Mouse (Mus musculus) cerebellum, adult 2 months (tissue): ENCODE results near the gene Osbp2. TPM values are rescaled to one million over a fixed set of nuclear protein-coding genes. Genes with fewer than 3 reads are reported as not detected.

ENCODE experiments used
- DNase-seq, 2 experiments: peaks; one replicate each; pipeline ENCODE4 v3.0.0; 2021
- H3K27ac ChIP-seq: fragments of 200-500 bp; 2 replicates; pipeline ENCODE4 v1.5.1; 2012; ENCODE audit warnings: low read length, control low read depth, inconsistent platforms; ENCODE audit not compliant: insufficient read depth
- H3K27me3 ChIP-seq: fragments of 200-500 bp; 2 replicates; pipeline ENCODE4 v1.6.1; 2012; ENCODE audit warnings: inconsistent platforms, mild to moderate bottlenecking, low read length, moderate library complexity; ENCODE audit not compliant: control insufficient read depth, insufficient read depth
- H3K4me1 ChIP-seq: fragments of 200-500 bp; 2 replicates; pipeline ENCODE4 v1.6.1; 2011; ENCODE audit warnings: low read length; ENCODE audit not compliant: control insufficient read depth, insufficient read depth
- H3K4me3 ChIP-seq: fragments of 200-500 bp; replicated peaks from 2 replicates; pipeline ENCODE3; 2011; ENCODE audit warnings: mild to moderate bottlenecking, low read depth, low read length, control low read depth; ENCODE audit not compliant: insufficient read depth
- CTCF ChIP-seq: fragments of 200-500 bp; IDR thresholded peaks from 2 replicates; pipeline ENCODE4 v1.5.1; 2011; ENCODE audit warnings: low read depth, mild to moderate bottlenecking, control low read depth, low read length, moderate library complexity, borderline replicate concordance; ENCODE audit not compliant: insufficient read depth
- POLR2A ChIP-seq: fragments of 200-500 bp; IDR thresholded peaks from 2 replicates; pipeline ENCODE4 v1.6.1; 2011; ENCODE audit warnings: low read length, control low read depth, borderline replicate concordance; ENCODE audit not compliant: insufficient read depth
- WGBS: fragments of 180-500 bp; shearing (Covaris S2); methylation state at CpG from one replicate; pipeline ENCODE4 v1.1.7; 2018; 5-methylcytosine and 5-hydroxymethylcytosine counted together
- polyA plus RNA-seq: library from polyadenylated mRNA; depleted of rRNA; stranded (reverse); fragments of >200 nt; gene quantifications from 2 replicates; pipeline ENCODE4 v1.2.3, GENCODE M21; 2012

Osbp2 gene
- polyA plus RNA-seq, 1 experiment: 71.3 TPM

- Histone ChIP-seq H3K4me3 (no peak overlapping the region), H3K27me3 (no peaks in the 10 kb centered on the region), H3K4me1 (peaks cover 84% of the 10 kb centered on the region), H3K27ac (peak overlapping the region; percentile 42)
- TF ChIP-seq POLR2A: no peak
- no peak for TF ChIP-seq CTCF
- 13% methylated on average over 5 of the region's 5 CpGs for WGBS
- peak in 1 of 2 experiments; percentile 45 for DNase-seq
Measured at GRCm38 (mm10) chr11:3724726-3725125, 139.0 kb downstream of the Osbp2 start.

- WGBS: 9% methylated on average over 4 of the region's 4 CpGs
- peak; percentile 77 to 87 for DNase-seq
Measured at GRCm38 (mm10) chr11:3723910-3724309, 139.8 kb downstream of the Osbp2 start.

GRCm38 (mm10) chr11:3722861-3723260 is 140.8 kb downstream of the Osbp2 start:
- H3K27ac ChIP-seq: peak overlapping the region; percentile 89
- H3K4me1 ChIP-seq: peaks cover 76% of the 10 kb centered on the region
- H3K4me3 ChIP-seq: no peak overlapping the region
- DNase-seq: peak in 1 of 2 experiments; percentile 27
- TF ChIP-seq POLR2A: no peak
- no peak for TF ChIP-seq CTCF
- no peaks in the 10 kb centered on the region for H3K27me3 ChIP-seq
- 39% methylated on average over 3 of the region's 3 CpGs for WGBS

More at GRCm38 (mm10) chr11:3723910-3724309, 139.8 kb downstream of the Osbp2 start:
- H3K27me3 ChIP-seq: no peaks in the 10 kb centered on the region
- TF ChIP-seq CTCF (no peak), POLR2A (no peak)
- peaks cover 84% of the 10 kb centered on the region for H3K4me1 ChIP-seq
- no peak overlapping the region for H3K4me3 ChIP-seq
- H3K27ac ChIP-seq: peak overlapping the region; percentile 89

GRCm38 (mm10) chr11:3722036-3722435 is 141.7 kb downstream of the Osbp2 start:
- Histone ChIP-seq H3K4me1 (peaks cover 69% of the 10 kb centered on the region), H3K27me3 (no peaks in the 10 kb centered on the region), H3K27ac (no peak overlapping the region), H3K4me3 (no peak overlapping the region)
- no peak for TF ChIP-seq POLR2A
- TF ChIP-seq CTCF: no peak
- DNase-seq: no peak
- WGBS: 33% methylated on average over 3 of the region's 3 CpGs

- H3K4me3 ChIP-seq: no peak overlapping the region
- DNase-seq: no peak
- 33% methylated on average over 6 of the region's 6 CpGs for WGBS
Measured at GRCm38 (mm10) chr11:3716662-3717061, 147.0 kb downstream of the Osbp2 start.

GRCm38 (mm10) chr11:3714486-3714885 is 149.2 kb downstream of the Osbp2 start:
- WGBS: 29% methylated on average over 15 of the region's 15 CpGs
- peak; percentile 65 to 81 for DNase-seq
- Histone ChIP-seq H3K4me3 (no peak overlapping the region), H3K27me3 (no peaks in the 10 kb centered on the region), H3K4me1 (peaks cover 3% of the 10 kb centered on the region; the same call in 1 of the 2 replicates), H3K27ac (no peak overlapping the region)
- no peak for TF ChIP-seq POLR2A
- peak; percentile 96 for TF ChIP-seq CTCF

More at GRCm38 (mm10) chr11:3716662-3717061, 147.0 kb downstream of the Osbp2 start:
- TF ChIP-seq POLR2A: no peak
- no peak for TF ChIP-seq CTCF
- H3K27me3 ChIP-seq: no peaks in the 10 kb centered on the region
- no peak overlapping the region for H3K27ac ChIP-seq
- H3K4me1 ChIP-seq: peaks cover 19% of the 10 kb centered on the region

- H3K4me1 ChIP-seq: no peaks in the 10 kb centered on the region
- no peak for DNase-seq
- TF ChIP-seq CTCF: no peak
- no peak for TF ChIP-seq POLR2A
- 52% methylated on average over 14 of the region's 14 CpGs for WGBS
- H3K27me3 ChIP-seq: no peaks in the 10 kb centered on the region
- H3K27ac ChIP-seq: no peak overlapping the region
- H3K4me3 ChIP-seq: no peak overlapping the region
Measured at GRCm38 (mm10) chr11:3710203-3710602, 153.5 kb downstream of the Osbp2 start.

- H3K27me3 ChIP-seq: no peaks in the 10 kb centered on the region
- TF ChIP-seq POLR2A (no peak), CTCF (no peak)
- no peak overlapping the region for H3K4me3 ChIP-seq
- no peak overlapping the region for H3K27ac ChIP-seq
- 89% methylated on average over 8 of the region's 8 CpGs for WGBS
- no peak for DNase-seq
- no peaks in the 10 kb centered on the region for H3K4me1 ChIP-seq
Measured at GRCm38 (mm10) chr11:3707057-3707456, 156.6 kb downstream of the Osbp2 start.

GRCm38 (mm10) chr11:3704404-3704803 is 159.3 kb downstream of the Osbp2 start:
- 45% methylated on average over 8 of the region's 8 CpGs for WGBS
- no peaks in the 10 kb centered on the region for H3K4me1 ChIP-seq
- H3K27ac ChIP-seq: no peak overlapping the region
- DNase-seq: no peak
- no peaks in the 10 kb centered on the region for H3K27me3 ChIP-seq
- TF ChIP-seq POLR2A: no peak
- TF ChIP-seq CTCF: no peak
- H3K4me3 ChIP-seq: no peak overlapping the region
